8 mouse cellular contexts compared by ENCODE assay signal in genomic region chr4:153957444-153958250, GRCm38 (mm10). TPM values are rescaled to one million over a fixed set of nuclear protein-coding genes. Genes with fewer than 3 reads are reported as not detected.
DNase-seq lines count a peak whose midpoint lies in the region; ATAC-seq and TF ChIP-seq lines count a peak whose summit lies in the region.

No protein-coding gene starts in this region.

- H3K4me3 ChIP-seq in bone marrow macrophage, adult 2 months (ENCODE audit: insufficient read depth, low read length): peak overlapping the region; percentile 85
- H3K4me3 ChIP-seq in heart, embryonic 14.5 days (ENCODE audit: control insufficient read depth in 1 of 2, insufficient read depth in 1 of 2, low read depth in 1 of 2, low read length in 2 of 2): peak overlapping the region; percentile 84 to 98
- peak overlapping the region; percentile 87 for H3K4me3 ChIP-seq in liver, embryonic 13.5 days (replicated peaks)
- peak overlapping the region; percentile 81 for H3K4me3 ChIP-seq in olfactory bulb, adult 2 months (ENCODE audit: insufficient read depth, low read depth, low read length)

- peak overlapping the region; percentile 87 for H3K9ac ChIP-seq in heart, embryonic 14.5 days (ENCODE audit: low read length)
- peak overlapping the region; percentile 95 for H3K9ac ChIP-seq in liver, embryonic 13.5 days

- TF ChIP-seq POLR2A in bone marrow macrophage, adult 2 months (IDR thresholded peaks at IDR 0.05; ENCODE audit: borderline replicate concordance, low read depth, low read length): no peak
- no peak for TF ChIP-seq POLR2A in olfactory bulb, adult 2 months (IDR thresholded peaks at IDR 0.05; ENCODE audit: insufficient read depth, low read depth, low read length)

- 0 out of 2 replicates have a peak, but pooled peaks cover 4% of the 10 kb centered on the region for H3K4me1 ChIP-seq in bone marrow macrophage, adult 2 months (ENCODE audit: control insufficient read depth, insufficient read depth, low read length)
- H3K4me1 ChIP-seq in heart, embryonic 14.5 days (ENCODE audit: control insufficient read depth in 2 of 2, insufficient read depth in 2 of 2, low read length in 2 of 2): peaks cover 3 to 9% of the 10 kb centered on the region in 2 experiments; a peak in 3 of 4 replicates
- peaks cover 23% of the 10 kb centered on the region for H3K4me1 ChIP-seq in liver, embryonic 13.5 days (replicated peaks)
- H3K4me1 ChIP-seq in olfactory bulb, adult 2 months (ENCODE audit: control insufficient read depth, insufficient read depth, low read length): peaks cover 3% of the 10 kb centered on the region; the same call in 1 of the 2 replicates

- peaks cover 5% of the 10 kb centered on the region; the same call in 1 of the 2 replicates for H3K27me3 ChIP-seq in heart, embryonic 14.5 days (ENCODE audit: control insufficient read depth, insufficient read depth, low read length)
- H3K27me3 ChIP-seq in liver, embryonic 13.5 days: peaks cover 17% of the 10 kb centered on the region; the same call in 1 of the 2 replicates

- no peaks in the 10 kb centered on the region for H3K9me3 ChIP-seq in heart, embryonic 14.5 days (ENCODE audit: control insufficient read depth, low read length)
- H3K9me3 ChIP-seq in liver, embryonic 13.5 days (replicated peaks): no peaks in the 10 kb centered on the region

- no peak for TF ChIP-seq CTCF in bone marrow macrophage, adult 2 months (IDR thresholded peaks at IDR 0.05; ENCODE audit: low read depth, low read length)
- no peak for TF ChIP-seq CTCF in olfactory bulb, adult 2 months (IDR thresholded peaks at IDR 0.05; ENCODE audit: insufficient read depth, low read depth, low read length)

- DNase-seq in left cerebral cortex, postnatal 4 days: peak; percentile 40
- DNase-seq in left cerebral cortex, postnatal 10 days (ENCODE audit: extremely low spot score in 1 of 2, low spot score in 2 of 2): no peak
- DNase-seq in liver, embryonic 13.5 days: peak; percentile 17
- DNase-seq in adrenal gland, postnatal 4 days (ENCODE audit: low spot score in 2 of 2): no peak
- no peak for DNase-seq in T-cell, adult 2 months (ENCODE audit: low spot score)

- peaks cover 34% of the 10 kb centered on the region for H3K36me3 ChIP-seq in heart, embryonic 14.5 days (ENCODE audit: control insufficient read depth, insufficient read depth, low read length)
- H3K36me3 ChIP-seq in liver, embryonic 13.5 days: peaks cover 34% of the 10 kb centered on the region

- peak overlapping the region; percentile 93 for H3K4me2 ChIP-seq in heart, embryonic 14.5 days (ENCODE audit: low read length)
- H3K4me2 ChIP-seq in liver, embryonic 13.5 days: peak overlapping the region; percentile 91

- H3K27ac ChIP-seq in bone marrow macrophage, adult 2 months (ENCODE audit: insufficient read depth, low read depth, low read length): peak overlapping the region; percentile 73
- H3K27ac ChIP-seq in heart, embryonic 14.5 days (replicated peaks in 1 of 2; ENCODE audit: control insufficient read depth in 1 of 2, insufficient read depth in 1 of 2, low read depth in 2 of 2, low read length in 2 of 2): peak overlapping the region; percentile 86 to 96
- peak overlapping the region; percentile 94 for H3K27ac ChIP-seq in liver, embryonic 13.5 days
- 0 out of 2 replicates have a peak overlapping the region, but pooled peaks have one; percentile 25 for H3K27ac ChIP-seq in olfactory bulb, adult 2 months (ENCODE audit: insufficient read depth, low read depth, low read length)

- no peak; the same call in 1 of the 2 replicates for ATAC-seq in heart, embryonic 14.5 days (ENCODE audit: insufficient number of reproducible peaks, insufficient read depth, low FRiP score, low read depth)
- no peak for ATAC-seq in liver, embryonic 13.5 days (ENCODE audit: low read depth)

- WGBS in heart, embryonic 14.5 days: 0% methylated on average over 37 of the region's 37 CpGs
- WGBS in liver, embryonic 13.5 days (ENCODE audit: insufficient replicate concordance): under 1% methylated on average over 37 of the region's 37 CpGs
- under 1% methylated on average over 37 of the region's 37 CpGs for WGBS in olfactory bulb, adult 2 months

- intact Hi-C loops in left cerebral cortex, postnatal 4 days (cut with DNase I): no loop called here
- intact Hi-C loops in left cerebral cortex, postnatal 10 days (cut with DNase I): no loop called here

RNA-seq across cellular contexts. Expression of gene A430005L14Rik, which starts 0.6 kb away (rescaled TPM):
- total RNA-seq in left cerebral cortex, postnatal 4 days (2021): 10 to 100 TPM; 17.2 to 19.2 TPM
- 10 to 100 TPM; 15.9 to 18.5 TPM for total RNA-seq in left cerebral cortex, postnatal 10 days (2021)
- polyA plus RNA-seq in bone marrow macrophage, adult 2 months (2012; ENCODE audit: insufficient read depth, insufficient read length, missing spikeins): 23.6 and 32.6 TPM in 2 replicates
- 43.7 and 50.6 TPM in 2 replicates for polyA plus RNA-seq in heart, embryonic 14.5 days (2014; fragmentation: Nextera tagmentation; extraction: Ambion mirVana)
- 67.8 and 70.3 TPM in 2 replicates for polyA plus RNA-seq in liver, embryonic 13.5 days (2015; fragmentation: Nextera tagmentation; extraction: Ambion mirVana)
- polyA plus RNA-seq in olfactory bulb, adult 2 months (2012; ENCODE audit: insufficient read depth, insufficient read length, low replicate concordance, missing spikeins): not detected in 2 replicates
- total RNA-seq in adrenal gland, postnatal 4 days (2021): 10 to 100 TPM; 25.1 to 26.9 TPM

RNA-seq across cellular contexts. Expression of gene Dffb, which starts 17.3 kb away (rescaled TPM):
- 10 to 100 TPM; 15.1 to 17.0 TPM for total RNA-seq in left cerebral cortex, postnatal 4 days (2021)
- total RNA-seq in left cerebral cortex, postnatal 10 days (2021): 10 to 100 TPM; 12.1 to 13.8 TPM
- polyA plus RNA-seq in bone marrow macrophage, adult 2 months (2012; ENCODE audit: insufficient read depth, insufficient read length, missing spikeins): 5.5 and 10.1 TPM in 2 replicates
- 6.3 and 6.8 TPM in 2 replicates for polyA plus RNA-seq in heart, embryonic 14.5 days (2014; fragmentation: Nextera tagmentation; extraction: Ambion mirVana)
- 11.0 and 11.1 TPM in 2 replicates for polyA plus RNA-seq in liver, embryonic 13.5 days (2015; fragmentation: Nextera tagmentation; extraction: Ambion mirVana)
- not detected in 2 replicates for polyA plus RNA-seq in olfactory bulb, adult 2 months (2012; ENCODE audit: insufficient read depth, insufficient read length, low replicate concordance, missing spikeins)
- total RNA-seq in adrenal gland, postnatal 4 days (2021): 10 to 100 TPM; 13.8 TPM

RNA-seq across cellular contexts. Expression of gene Cep104, which starts 17.3 kb away (rescaled TPM):
- 10 to 100 TPM; 22.5 to 23.1 TPM for total RNA-seq in left cerebral cortex, postnatal 4 days (2021)
- total RNA-seq in left cerebral cortex, postnatal 10 days (2021): 10 to 100 TPM; 23.8 to 24.0 TPM
- 8.8 and 9.3 TPM in 2 replicates for polyA plus RNA-seq in bone marrow macrophage, adult 2 months (2012; ENCODE audit: insufficient read depth, insufficient read length, missing spikeins)
- 13.7 and 14.3 TPM in 2 replicates for polyA plus RNA-seq in heart, embryonic 14.5 days (2014; fragmentation: Nextera tagmentation; extraction: Ambion mirVana)
- 6.3 and 8.7 TPM in 2 replicates for polyA plus RNA-seq in liver, embryonic 13.5 days (2015; fragmentation: Nextera tagmentation; extraction: Ambion mirVana)
- polyA plus RNA-seq in olfactory bulb, adult 2 months (2012; ENCODE audit: insufficient read depth, insufficient read length, low replicate concordance, missing spikeins): not detected in 2 replicates
- 10 to 100 TPM; 22.1 to 23.1 TPM for total RNA-seq in adrenal gland, postnatal 4 days (2021)

RNA-seq across cellular contexts. Expression of gene Lrrc47, which starts 53.9 kb away (rescaled TPM):
- 10 to 100 TPM; 54.2 to 59.9 TPM for total RNA-seq in left cerebral cortex, postnatal 4 days (2021)
- total RNA-seq in left cerebral cortex, postnatal 10 days (2021): 10 to 100 TPM; 54.8 to 58.4 TPM
- 25.0 and 26.2 TPM in 2 replicates for polyA plus RNA-seq in bone marrow macrophage, adult 2 months (2012; ENCODE audit: insufficient read depth, insufficient read length, missing spikeins)
- polyA plus RNA-seq in heart, embryonic 14.5 days (2014; fragmentation: Nextera tagmentation; extraction: Ambion mirVana): 8.6 and 11.6 TPM in 2 replicates
- polyA plus RNA-seq in liver, embryonic 13.5 days (2015; fragmentation: Nextera tagmentation; extraction: Ambion mirVana): 19.1 and 20.3 TPM in 2 replicates
- not detected in 2 replicates for polyA plus RNA-seq in olfactory bulb, adult 2 months (2012; ENCODE audit: insufficient read depth, insufficient read length, low replicate concordance, missing spikeins)
- 10 to 100 TPM; 64.2 to 65.6 TPM for total RNA-seq in adrenal gland, postnatal 4 days (2021)

Comparison
In these comparisons a context has a peak if more than half of its experiments do, and no peak if none do; other contexts are left out.
1. DNase-seq: peak in left cerebral cortex, postnatal 4 days (single experiment) and liver, embryonic 13.5 days (single experiment); none in left cerebral cortex, postnatal 10 days (0 of 2), adrenal gland, postnatal 4 days (0 of 2) and T-cell, adult 2 months (single experiment).
2. H3K27ac ChIP-seq: peak in every context shown above with its lines; median percentile 94 in liver, embryonic 13.5 days; 91 in heart, embryonic 14.5 days; 73 in bone marrow macrophage, adult 2 months; 25 in olfactory bulb, adult 2 months.
3. RNA of gene A430005L14Rik, which starts 0.6 kb away (polyA plus RNA-seq): 67.8 to 70.3 TPM in liver, embryonic 13.5 days, 43.7 to 50.6 TPM in heart, embryonic 14.5 days and 23.6 to 32.6 TPM in bone marrow macrophage, adult 2 months; not detected in olfactory bulb, adult 2 months; every median in the first group is over 10 times any median in the second.
4. Peak in every context shown above with its lines, with median percentiles within 50 percentile points of each other: H3K4me3 ChIP-seq.